Mouse (Mus musculus): ENCODE results near the gene Lsm4.
A peak's percentile ranks its signal among the peaks of the same experiment; 100 is the strongest.

Lsm4 gene

DNA sequence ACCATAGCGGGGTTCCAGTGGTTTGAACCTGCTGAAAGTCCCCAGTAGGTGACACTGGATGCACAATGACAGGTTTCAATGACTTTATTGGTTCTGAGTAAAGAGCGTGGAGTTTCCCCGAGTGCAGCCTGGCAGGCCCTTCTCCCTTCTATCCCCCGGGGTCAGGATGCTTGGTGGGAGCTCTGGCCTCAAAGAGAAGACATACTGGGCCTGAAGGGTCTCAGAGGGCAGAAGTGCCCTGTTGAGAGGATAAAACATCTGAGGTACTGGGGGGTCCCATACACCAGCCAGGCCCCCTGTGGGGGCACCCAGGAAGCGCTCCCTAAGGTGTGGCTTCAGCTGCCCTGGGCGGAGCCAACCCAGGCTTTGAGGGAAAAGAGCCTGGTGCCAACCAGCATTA lies 26.7 kb upstream of the Lsm4 start:
- no peaks in the 10 kb centered on the region for H3K27me3 ChIP-seq (ENCODE audit: insufficient read depth, low read length)
- peaks cover 82% of the 10 kb centered on the region for H3K4me1 ChIP-seq (replicated peaks; ENCODE audit: low read depth, low read length)
- no peaks in the 10 kb centered on the region for H3K9me3 ChIP-seq (ENCODE audit: low read length)
- peaks cover 28% of the 10 kb centered on the region for H3K36me3 ChIP-seq (ENCODE audit: insufficient read depth, low read length)
- H3K4me3 ChIP-seq (replicated peaks; ENCODE audit: low read length), result 0 out of 2 replicates have a peak overlapping the region, but pooled peaks have one; percentile 26
- no peak for TF ChIP-seq NANOG (IDR thresholded peaks at IDR 0.05; ENCODE audit: borderline replicate concordance, low read length)
- TF ChIP-seq CTCF (conservative IDR thresholded peaks at IDR 0.05; ENCODE audit: low read length), result no peak
- TF ChIP-seq POU5F1 (IDR thresholded peaks at IDR 0.05; ENCODE audit: borderline replicate concordance, low read length), result no peak

GRCm38 (mm10) chr8:70646775-70647174 lies 26.3 kb upstream of the Lsm4 start:
- peaks cover 32% of the 10 kb centered on the region for H3K36me3 ChIP-seq (ENCODE audit: insufficient read depth, low read length)
- TF ChIP-seq NANOG (IDR thresholded peaks at IDR 0.05; ENCODE audit: borderline replicate concordance, low read length), result no peak
- TF ChIP-seq CTCF (conservative IDR thresholded peaks at IDR 0.05; ENCODE audit: low read length), result no peak
- no peak for TF ChIP-seq POU5F1 (IDR thresholded peaks at IDR 0.05; ENCODE audit: borderline replicate concordance, low read length)
- no peaks in the 10 kb centered on the region for H3K9me3 ChIP-seq (ENCODE audit: low read length)
- peaks cover 86% of the 10 kb centered on the region for H3K4me1 ChIP-seq (replicated peaks; ENCODE audit: low read depth, low read length)
- 0 out of 2 replicates have a peak overlapping the region, but pooled peaks have one; percentile 26 for H3K4me3 ChIP-seq (replicated peaks; ENCODE audit: low read length)
- no peaks in the 10 kb centered on the region for H3K27me3 ChIP-seq (ENCODE audit: insufficient read depth, low read length)

GRCm38 (mm10) chr8:70647343-70648163 lies 25.5 kb upstream of the Lsm4 start:
- no peak for TF ChIP-seq CTCF (conservative IDR thresholded peaks at IDR 0.05; ENCODE audit: low read length)
- TF ChIP-seq NANOG (IDR thresholded peaks at IDR 0.05; ENCODE audit: borderline replicate concordance, low read length), result no peak
- TF ChIP-seq POU5F1 (IDR thresholded peaks at IDR 0.05; ENCODE audit: borderline replicate concordance, low read length), result no peak

GRCm38 (mm10) chr8:70648164-70648442 lies 24.9 kb upstream of the Lsm4 start:
- TF ChIP-seq POU5F1 (IDR thresholded peaks at IDR 0.05; ENCODE audit: borderline replicate concordance, low read length) (no peak), CTCF (conservative IDR thresholded peaks at IDR 0.05; ENCODE audit: low read length) (no peak), NANOG (IDR thresholded peaks at IDR 0.05; ENCODE audit: borderline replicate concordance, low read length) (no peak)
- peaks cover 92% of the 10 kb centered on the region for H3K4me1 ChIP-seq (replicated peaks; ENCODE audit: low read depth, low read length)
- no peaks in the 10 kb centered on the region for H3K27me3 ChIP-seq (ENCODE audit: insufficient read depth, low read length)
- H3K36me3 ChIP-seq (ENCODE audit: insufficient read depth, low read length), result peaks cover 43% of the 10 kb centered on the region
- H3K9me3 ChIP-seq (ENCODE audit: low read length), result no peaks in the 10 kb centered on the region
- H3K4me3 ChIP-seq (replicated peaks; ENCODE audit: low read length), result peak overlapping the region; percentile 68

More at GRCm38 (mm10) chr8:70647343-70648163, 25.5 kb upstream of the Lsm4 start:
- peaks cover 94% of the 10 kb centered on the region for H3K4me1 ChIP-seq (replicated peaks; ENCODE audit: low read depth, low read length)
- H3K27me3 ChIP-seq (ENCODE audit: insufficient read depth, low read length), result no peaks in the 10 kb centered on the region
- peaks cover 40% of the 10 kb centered on the region for H3K36me3 ChIP-seq (ENCODE audit: insufficient read depth, low read length)
- H3K4me3 ChIP-seq (replicated peaks; ENCODE audit: low read length), result peak overlapping the region; percentile 68
- H3K9me3 ChIP-seq (ENCODE audit: low read length), result no peaks in the 10 kb centered on the region

GRCm38 (mm10) chr8:70648921-70649320 lies 24.1 kb upstream of the Lsm4 start:
- peaks cover 89% of the 10 kb centered on the region for H3K4me1 ChIP-seq (replicated peaks; ENCODE audit: low read depth, low read length)
- H3K36me3 ChIP-seq (ENCODE audit: insufficient read depth, low read length), result peaks cover 43% of the 10 kb centered on the region
- H3K9me3 ChIP-seq (ENCODE audit: low read length), result no peaks in the 10 kb centered on the region
- peak overlapping the region; percentile 68 for H3K4me3 ChIP-seq (replicated peaks; ENCODE audit: low read length)
- TF ChIP-seq POU5F1 (IDR thresholded peaks at IDR 0.05; ENCODE audit: borderline replicate concordance, low read length) (no peak), NANOG (IDR thresholded peaks at IDR 0.05; ENCODE audit: borderline replicate concordance, low read length) (no peak), CTCF (conservative IDR thresholded peaks at IDR 0.05; ENCODE audit: low read length) (no peak)
- no peaks in the 10 kb centered on the region for H3K27me3 ChIP-seq (ENCODE audit: insufficient read depth, low read length)

DNA sequence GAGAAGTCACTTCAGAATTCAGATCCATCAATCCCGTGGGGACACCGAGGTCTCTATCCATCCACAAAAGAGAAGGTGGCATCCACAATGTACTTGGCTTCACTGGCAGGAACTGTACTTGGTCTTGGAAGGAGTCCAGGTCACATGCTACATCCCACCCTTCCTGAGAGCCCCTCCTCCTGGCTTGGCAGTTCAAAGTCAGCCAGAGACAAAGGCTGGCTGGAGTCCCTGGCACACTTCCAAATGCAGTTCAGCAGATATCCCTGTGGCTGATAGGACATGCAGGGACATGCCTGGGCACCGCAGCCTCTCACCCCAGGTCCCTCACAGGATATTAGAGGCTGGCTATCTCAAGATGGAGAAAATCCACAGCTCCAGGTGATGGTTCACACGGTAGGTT lies 23.7 kb upstream of the Lsm4 start:
- TF ChIP-seq POU5F1 (IDR thresholded peaks at IDR 0.05; ENCODE audit: borderline replicate concordance, low read length), result no peak
- no peak for TF ChIP-seq CTCF (conservative IDR thresholded peaks at IDR 0.05; ENCODE audit: low read length)
- no peak for TF ChIP-seq NANOG (IDR thresholded peaks at IDR 0.05; ENCODE audit: borderline replicate concordance, low read length)
- H3K4me1 ChIP-seq (replicated peaks; ENCODE audit: low read depth, low read length), result peaks cover 90% of the 10 kb centered on the region
- H3K4me3 ChIP-seq (replicated peaks; ENCODE audit: low read length), result peak overlapping the region; percentile 68
- H3K9me3 ChIP-seq (ENCODE audit: low read length), result no peaks in the 10 kb centered on the region
- H3K27me3 ChIP-seq (ENCODE audit: insufficient read depth, low read length), result no peaks in the 10 kb centered on the region
- H3K36me3 ChIP-seq (ENCODE audit: insufficient read depth, low read length), result peaks cover 46% of the 10 kb centered on the region

DNA sequence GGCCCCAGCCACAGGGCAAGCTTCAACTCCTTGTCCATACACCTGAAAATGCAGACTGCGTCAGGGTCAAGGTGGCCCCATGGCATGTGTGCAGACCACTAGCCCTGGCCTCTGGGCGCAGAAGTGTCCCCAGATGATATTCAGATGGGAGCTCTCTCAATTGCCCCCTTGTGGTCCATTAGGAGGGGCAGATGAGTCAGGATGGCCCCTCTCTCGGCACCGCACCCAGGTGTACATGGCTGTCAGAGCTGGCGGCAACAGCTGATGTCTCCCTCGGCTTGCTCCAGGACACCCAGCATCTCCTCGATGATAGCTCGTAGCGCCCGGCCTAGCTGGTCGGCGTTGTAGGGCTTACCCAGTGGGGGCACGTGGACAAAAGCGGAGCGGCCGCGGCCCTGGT lies 22.7 kb upstream of the Lsm4 start:
- H3K27me3 ChIP-seq (ENCODE audit: insufficient read depth, low read length), result no peaks in the 10 kb centered on the region
- no peaks in the 10 kb centered on the region for H3K9me3 ChIP-seq (ENCODE audit: low read length)
- peaks cover 56% of the 10 kb centered on the region for H3K36me3 ChIP-seq (ENCODE audit: insufficient read depth, low read length)
- peak overlapping the region; percentile 68 for H3K4me3 ChIP-seq (replicated peaks; ENCODE audit: low read length)
- TF ChIP-seq POU5F1 (IDR thresholded peaks at IDR 0.05; ENCODE audit: borderline replicate concordance, low read length), result no peak
- no peak for TF ChIP-seq CTCF (conservative IDR thresholded peaks at IDR 0.05; ENCODE audit: low read length)
- no peak for TF ChIP-seq NANOG (IDR thresholded peaks at IDR 0.05; ENCODE audit: borderline replicate concordance, low read length)
- H3K4me1 ChIP-seq (replicated peaks; ENCODE audit: low read depth, low read length), result peaks cover 86% of the 10 kb centered on the region

DNA sequence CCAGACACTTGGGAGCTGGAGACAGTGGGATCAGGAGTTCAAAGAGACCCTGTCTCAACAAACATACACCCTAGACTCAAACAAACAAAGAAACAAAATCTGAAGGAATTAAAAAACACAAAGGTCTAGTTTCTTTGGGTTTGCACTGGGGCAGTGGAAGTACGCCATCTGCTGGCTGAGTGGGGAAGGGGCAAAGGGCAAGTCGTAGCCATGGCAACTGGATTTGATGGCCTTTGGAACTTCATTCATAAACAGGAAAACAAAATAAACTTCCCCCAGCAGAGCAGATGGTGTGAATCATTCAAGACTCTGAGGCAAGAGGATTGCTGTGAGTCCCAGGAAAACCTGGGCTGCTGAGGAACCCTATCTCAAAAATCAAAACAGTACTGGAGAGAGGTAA lies 19.8 kb upstream of the Lsm4 start:
- Histone ChIP-seq H3K4me1 (replicated peaks; ENCODE audit: low read depth, low read length) (peaks cover 87% of the 10 kb centered on the region), H3K4me3 (replicated peaks; ENCODE audit: low read length) (no peak overlapping the region), H3K36me3 (ENCODE audit: insufficient read depth, low read length) (peaks cover 82% of the 10 kb centered on the region), H3K9me3 (ENCODE audit: low read length) (no peaks in the 10 kb centered on the region), H3K27me3 (ENCODE audit: insufficient read depth, low read length) (no peaks in the 10 kb centered on the region)
- TF ChIP-seq CTCF (conservative IDR thresholded peaks at IDR 0.05; ENCODE audit: low read length), result peak; percentile 99
- TF ChIP-seq POU5F1 (IDR thresholded peaks at IDR 0.05; ENCODE audit: borderline replicate concordance, low read length), result no peak

GRCm38 (mm10) chr8:70654121-70654520 lies 18.9 kb upstream of the Lsm4 start:
- TF ChIP-seq NANOG (IDR thresholded peaks at IDR 0.05; ENCODE audit: borderline replicate concordance, low read length), result no peak
- no peak for TF ChIP-seq CTCF (conservative IDR thresholded peaks at IDR 0.05; ENCODE audit: low read length)
- TF ChIP-seq POU5F1 (IDR thresholded peaks at IDR 0.05; ENCODE audit: borderline replicate concordance, low read length), result no peak
- Histone ChIP-seq H3K9me3 (ENCODE audit: low read length) (no peaks in the 10 kb centered on the region), H3K4me3 (replicated peaks; ENCODE audit: low read length) (no peak overlapping the region), H3K27me3 (ENCODE audit: insufficient read depth, low read length) (no peaks in the 10 kb centered on the region), H3K36me3 (ENCODE audit: insufficient read depth, low read length) (peaks cover 76% of the 10 kb centered on the region), H3K4me1 (replicated peaks; ENCODE audit: low read depth, low read length) (peaks cover 85% of the 10 kb centered on the region)

All from E14TG2a.4 (cell line).